Mouse (Mus musculus) myocyte (in vitro differentiated cells): ENCODE results near the gene Slc15a1.

ENCODE experiments used
- MYOD1 ChIP-seq, 3 experiments: IDR thresholded peaks; one replicate each; pipeline ENCODE4 v1.6.1; 2011; ENCODE audit warnings: control low read depth in 2 of 3, low read depth in 2 of 3, mild to moderate bottlenecking in 2 of 3, moderate library complexity in 1 of 3; ENCODE audit not compliant: insufficient read length in 2 of 3, control insufficient read depth in 1 of 3
- MYOG ChIP-seq, 3 experiments: IDR thresholded peaks; one replicate each; pipeline ENCODE4 v1.6.1; 2011; ENCODE audit warnings: control low read depth in 2 of 3, low read depth in 2 of 3, mild to moderate bottlenecking in 2 of 3; ENCODE audit not compliant: insufficient read length in 2 of 3, control insufficient read depth in 1 of 3, insufficient read depth in 1 of 3
- POLR2A ChIP-seq: IDR thresholded peaks from one replicate; pipeline ENCODE4 v1.6.1; 2011; ENCODE audit warnings: low read depth, mild to moderate bottlenecking, control low read depth, moderate library complexity; ENCODE audit not compliant: insufficient read length
- TCF12 ChIP-seq: IDR thresholded peaks from one replicate; pipeline ENCODE4 v1.6.1; 2011; ENCODE audit warnings: mild to moderate bottlenecking, control low read depth; ENCODE audit not compliant: poor library complexity, insufficient read depth, severe bottlenecking
- USF1 ChIP-seq: IDR thresholded peaks from one replicate; pipeline ENCODE4 v1.6.1; 2011; ENCODE audit warnings: low read depth, mild to moderate bottlenecking, control low read depth, moderate library complexity

DNA sequence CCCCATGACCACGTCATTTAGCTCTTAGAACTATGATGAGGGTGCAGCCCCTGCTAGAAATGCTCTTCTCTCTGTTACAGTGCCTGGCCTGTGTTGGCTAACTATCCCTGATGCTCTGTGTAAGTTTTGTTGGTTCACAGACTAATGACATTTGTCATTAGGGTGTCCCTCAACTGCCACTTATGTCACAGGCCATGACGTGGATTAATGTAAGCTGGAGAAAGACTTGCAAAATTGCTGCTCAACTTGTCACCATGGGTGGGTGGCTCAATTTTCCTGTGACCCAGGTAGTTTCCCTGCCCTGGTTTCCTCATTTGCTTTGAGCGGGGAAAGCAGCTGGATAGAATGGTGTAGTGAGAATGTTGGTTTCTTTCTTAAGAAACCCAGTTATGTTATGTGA, 22.8 kb upstream of the Slc15a1 start:
- TF ChIP-seq POLR2A (no peak), MYOG (IDR thresholded peaks at IDR 0.05; ENCODE audit: control insufficient read depth in 1 of 3, insufficient read depth in 1 of 3, insufficient read length in 2 of 3, low read depth in 2 of 3) (no peak), USF1 (no peak), TCF12 (no peak), MYOD1 (IDR thresholded peaks at IDR 0.05; ENCODE audit: control insufficient read depth in 1 of 3, insufficient read length in 2 of 3, low read depth in 2 of 3) (no peak)
